Mouse (Mus musculus) thymus, postnatal 10 days (tissue): ENCODE results near the gene Osbpl6.

ENCODE experiments used
- DNase-seq, 2 experiments: peaks; one replicate each; pipeline ENCODE4 v3.0.0; 2021; ENCODE audit warnings: low spot score in 2 of 2

Gene Osbpl6

DNA sequence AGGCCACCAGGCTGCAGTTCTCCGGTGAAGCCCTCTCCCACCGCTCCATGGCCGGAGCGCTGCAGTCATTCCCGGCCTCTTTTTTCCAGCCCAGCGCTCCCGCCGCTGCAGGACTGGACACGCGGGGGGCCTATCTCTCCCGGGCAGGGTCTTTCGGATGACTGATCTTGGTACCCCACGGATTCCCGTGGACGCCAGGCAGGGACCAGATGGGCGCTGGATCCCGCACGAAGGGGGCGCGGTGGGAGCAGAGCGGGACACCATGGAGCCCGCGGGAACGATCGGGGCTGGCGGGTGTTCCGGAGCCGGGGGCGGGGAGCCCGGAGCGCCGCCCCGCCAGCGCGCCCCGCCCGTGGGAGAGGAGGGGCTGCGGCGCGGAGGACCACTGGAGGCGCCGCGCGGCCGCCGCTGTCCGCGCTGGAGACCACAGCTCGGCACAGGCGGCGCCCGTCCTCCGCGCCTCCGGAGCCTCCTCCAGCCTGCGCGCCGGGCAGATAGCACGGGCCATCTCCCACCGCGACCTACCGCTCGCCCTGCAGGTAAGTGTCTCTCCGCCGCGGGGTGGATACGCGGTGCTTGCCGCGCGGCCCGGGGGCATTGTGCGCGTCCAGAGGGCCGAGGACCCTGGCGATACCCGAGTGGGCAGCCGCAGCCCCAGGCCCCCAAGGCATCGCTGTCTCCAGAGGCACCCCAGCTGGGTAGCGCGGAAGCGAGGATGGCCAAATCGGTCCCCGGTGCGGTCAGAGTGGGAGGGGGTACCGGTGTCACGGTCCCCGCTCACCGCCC, at the start of gene Osbpl6:
Gene Osbpl6, plus strand, starts transcription at position 358 of the 786 bp plus-strand sequence.
- peak in 1 of 2 experiments; percentile 7 for DNase-seq

- DNase-seq = no peak
These were observed 46.1 kb upstream of the Osbpl6 start, which contains the start of gene Cyct for GRCm38 (mm10) chr2:76360226-76360625. Cyct (minus strand) TSS chr2:76360450.

DNA sequence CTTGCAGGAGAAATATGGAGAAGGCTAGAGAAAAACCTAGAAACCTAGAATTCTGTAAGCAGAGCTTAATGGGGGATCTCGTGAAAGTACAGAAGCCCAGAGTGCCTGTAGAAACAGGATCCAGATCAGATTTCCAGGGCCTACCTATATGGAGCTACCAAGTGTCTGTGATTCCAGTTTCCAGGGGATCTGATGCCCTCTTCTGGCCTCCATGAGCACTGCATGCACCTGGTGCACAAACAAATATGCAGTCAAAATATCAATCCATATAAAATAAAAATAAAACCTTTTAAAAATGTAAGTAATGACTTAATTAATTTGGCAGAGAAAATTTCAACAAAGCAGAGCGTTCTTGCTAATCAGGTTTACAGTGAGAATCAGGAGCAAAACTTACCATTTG, 44.2 kb upstream of the Osbpl6 start:
- DNase-seq = no peak

GRCm38 (mm10) chr2:76365811-76366210, 40.5 kb upstream of the Osbpl6 start:
- no peak for DNase-seq

GRCm38 (mm10) chr2:76367188-76367922, 39.0 kb upstream of the Osbpl6 start:
- peak; percentile 45 to 85 for DNase-seq

DNA sequence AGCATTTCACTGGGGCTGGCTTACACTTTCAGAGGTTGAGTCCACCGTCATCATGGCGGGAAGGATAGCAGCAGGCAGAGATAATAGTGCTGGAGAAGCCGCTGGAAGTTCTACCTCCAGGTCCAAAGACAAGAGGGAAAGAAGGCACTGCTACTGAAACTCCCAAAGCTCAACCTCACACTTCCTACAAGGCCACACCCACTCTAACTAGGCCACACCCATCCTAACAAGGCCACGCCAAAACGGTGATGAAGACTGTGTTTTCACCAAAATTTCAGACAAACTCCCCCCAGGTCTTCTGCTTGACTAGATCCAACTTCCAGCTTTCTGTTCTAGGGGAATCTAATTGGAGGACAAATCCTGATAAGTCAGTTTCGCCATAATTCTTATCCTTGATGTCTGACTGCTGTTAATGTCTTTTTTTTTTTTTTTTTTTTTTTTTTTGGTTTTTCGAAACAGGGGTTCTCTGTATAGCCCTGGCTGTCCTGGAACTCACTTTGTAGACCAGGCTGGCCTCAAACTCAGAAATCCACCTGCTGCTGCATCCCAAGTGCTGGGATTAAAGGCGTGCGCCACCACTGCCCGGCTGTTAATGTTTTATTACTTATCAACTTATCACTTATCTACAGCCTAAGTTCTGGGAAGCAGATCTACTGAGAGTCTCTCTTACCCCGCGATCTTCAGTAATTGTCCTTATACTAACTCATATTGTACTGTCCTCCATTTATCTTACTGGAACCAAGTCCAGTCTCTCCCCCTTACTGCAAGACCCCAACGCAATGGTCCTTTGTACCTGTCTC, 37.2 kb upstream of the Osbpl6 start:
- no peak for DNase-seq

DNA sequence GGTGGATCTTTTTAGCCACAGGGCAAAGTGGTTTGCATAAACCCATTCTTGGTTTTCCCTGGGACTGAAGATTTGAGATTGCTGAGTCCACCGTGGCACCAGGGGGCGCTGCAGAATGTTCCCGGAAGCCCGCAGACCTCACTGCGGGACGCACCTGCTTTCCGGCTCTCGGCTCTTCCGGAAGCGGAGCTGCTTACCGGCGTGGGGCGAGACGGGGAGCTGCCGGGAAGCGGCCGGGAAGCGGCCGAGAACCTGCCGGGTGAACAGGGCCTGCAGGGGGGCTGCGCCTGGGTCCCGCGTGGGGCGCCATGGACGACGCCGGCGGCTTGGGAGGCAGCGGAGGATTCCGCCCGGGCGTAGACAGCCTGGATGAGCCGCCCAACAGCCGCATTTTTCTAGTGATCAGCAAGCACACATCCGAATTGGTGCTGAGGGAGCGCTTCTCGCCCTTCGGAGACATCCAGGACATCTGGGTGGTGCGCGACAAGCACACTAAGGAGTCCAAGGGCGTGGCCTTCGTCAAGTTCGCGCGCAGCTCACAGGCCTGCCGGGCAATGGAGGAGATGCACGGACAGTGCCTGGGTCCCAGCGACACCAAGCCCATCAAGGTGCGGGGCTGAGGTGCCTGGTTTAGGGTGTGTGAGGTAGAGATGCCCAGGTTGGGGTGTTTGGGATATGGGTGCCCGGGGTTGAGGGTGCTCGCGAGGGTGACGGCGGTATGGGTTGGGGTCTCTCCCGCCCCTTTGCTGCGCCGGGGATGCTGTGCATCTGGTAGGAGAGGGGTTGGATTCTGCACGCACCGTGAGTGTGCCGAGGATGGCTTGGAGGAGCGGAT, 36.3 kb upstream of the Osbpl6 start, which contains the start of gene Rbm45:
Gene Rbm45, plus strand, starts transcription at position 164 of the 835 bp plus-strand sequence.
- DNase-seq = peak; percentile 75 to 92

DNA sequence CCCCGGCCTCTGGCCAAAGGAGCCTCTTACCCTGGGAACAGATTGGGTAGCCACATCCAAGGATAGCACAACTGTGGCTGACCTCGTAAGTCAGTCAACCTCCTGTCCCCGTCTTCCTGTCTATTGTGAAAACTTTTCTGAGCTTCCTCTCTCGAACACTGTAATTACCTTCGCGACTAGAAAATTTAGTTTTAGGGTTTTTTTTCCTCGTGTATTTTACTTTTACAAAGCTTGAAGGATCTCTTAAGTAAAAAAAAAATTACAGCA, 35.7 kb upstream of the Osbpl6 start:
- DNase-seq = no peak

GRCm38 (mm10) chr2:76372244-76372643, 34.1 kb upstream of the Osbpl6 start:
- no peak for DNase-seq

- no peak for DNase-seq
These were observed 31.6 kb upstream of the Osbpl6 start for GRCm38 (mm10) chr2:76374544-76375206.

- no peak for DNase-seq
These were observed 27.7 kb upstream of the Osbpl6 start for GRCm38 (mm10) chr2:76378646-76379045.

DNA sequence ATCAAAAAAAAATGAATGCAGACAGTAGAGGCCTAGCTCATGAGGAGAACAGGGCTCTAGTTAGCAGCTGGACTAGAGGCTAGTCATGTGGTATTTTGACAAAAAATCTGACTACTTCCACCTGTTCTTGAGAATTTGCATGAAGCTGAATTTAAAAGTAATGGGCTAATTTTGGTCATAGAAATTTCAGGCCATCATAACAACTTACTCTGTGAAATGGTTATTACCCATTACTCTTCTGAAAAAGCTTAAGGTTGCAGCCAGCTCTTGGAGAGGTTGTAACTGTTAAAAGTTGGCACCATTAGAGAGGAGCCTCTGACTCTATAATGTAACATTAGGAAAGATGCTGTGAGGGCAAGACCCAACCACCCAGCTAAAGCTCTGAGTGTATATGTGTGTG, 19.8 kb upstream of the Osbpl6 start:
- DNase-seq = no peak

GRCm38 (mm10) chr2:76400178-76400577, 6.1 kb upstream of the Osbpl6 start:
- DNase-seq = no peak

DNA sequence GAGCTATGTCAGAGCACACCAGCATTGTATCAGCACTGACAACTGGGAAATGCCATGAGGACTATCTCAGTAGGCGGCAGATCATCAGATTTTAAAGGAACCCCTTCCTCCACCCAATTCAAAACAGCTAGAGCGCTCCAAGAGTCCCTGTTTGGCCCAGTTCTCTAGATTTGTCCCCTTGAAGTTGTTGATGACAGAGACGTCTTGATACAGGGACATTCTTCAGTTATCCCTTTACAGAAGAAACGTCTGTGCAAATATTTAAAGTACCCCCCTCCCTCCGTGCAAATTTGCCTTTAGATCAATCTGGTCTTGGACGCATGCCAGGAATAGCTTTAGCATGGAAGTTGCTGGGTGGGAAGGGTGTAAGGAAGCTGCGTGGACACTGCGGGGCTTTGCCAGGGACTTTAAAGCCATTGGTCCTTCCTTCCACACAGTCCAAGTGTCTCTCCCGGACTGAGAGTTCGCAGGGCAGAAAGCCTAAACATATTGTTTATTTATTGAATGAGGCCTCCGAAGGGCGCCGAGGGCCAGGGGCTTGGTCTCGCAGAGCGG, 635 bp upstream of the Osbpl6 start:
- no peak for DNase-seq

DNA sequence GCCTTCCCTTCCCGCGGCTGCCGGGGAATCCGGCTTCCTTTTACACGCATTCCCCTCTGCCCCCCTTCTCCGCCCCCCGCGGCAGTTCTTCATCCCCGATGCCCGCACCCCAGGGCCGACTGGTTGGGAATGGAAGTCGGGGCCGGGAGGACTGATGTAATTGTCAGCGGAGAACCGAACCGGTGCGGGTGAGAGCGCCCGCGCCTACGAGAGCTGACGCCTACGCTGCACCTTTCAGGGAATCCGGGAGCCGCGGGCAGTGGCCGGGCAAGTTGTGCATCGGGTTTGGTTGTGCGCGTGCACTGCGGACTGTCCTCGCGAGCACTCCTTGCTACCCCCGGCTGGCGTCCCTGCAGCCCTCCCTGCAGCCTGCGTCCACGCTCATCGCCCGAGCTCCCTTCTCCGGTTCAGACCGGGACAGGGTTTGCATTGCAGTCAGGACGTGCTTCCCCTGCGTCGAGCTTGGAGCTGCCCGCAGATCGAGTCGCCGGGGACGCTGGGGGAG, 681 bp downstream of the Osbpl6 start:
- DNase-seq = no peak

- no peak for DNase-seq
These were observed 3.2 kb downstream of the Osbpl6 start for GRCm38 (mm10) chr2:76409526-76409925.

GRCm38 (mm10) chr2:76409986-76410385, 3.7 kb downstream of the Osbpl6 start:
- DNase-seq = no peak

DNA sequence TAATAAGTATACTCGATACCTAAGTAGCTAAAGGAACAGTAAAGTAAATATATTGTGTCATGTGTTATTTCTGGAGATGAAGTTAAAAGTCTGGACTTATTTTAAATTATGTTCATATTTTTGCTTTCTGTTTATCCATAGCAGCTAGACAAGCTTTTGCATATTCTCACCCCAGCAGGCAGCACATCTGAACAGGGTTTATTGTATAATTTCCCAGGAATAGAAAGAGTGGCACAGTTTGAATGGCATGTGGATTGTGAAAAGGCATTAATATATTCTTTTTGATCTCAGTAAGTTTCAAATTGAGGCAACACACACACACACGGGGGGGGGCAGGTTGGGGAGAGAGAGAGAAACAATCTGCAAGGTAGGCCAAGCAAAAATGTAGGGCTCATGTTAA, 6.6 kb downstream of the Osbpl6 start:
- DNase-seq = no peak

DNA sequence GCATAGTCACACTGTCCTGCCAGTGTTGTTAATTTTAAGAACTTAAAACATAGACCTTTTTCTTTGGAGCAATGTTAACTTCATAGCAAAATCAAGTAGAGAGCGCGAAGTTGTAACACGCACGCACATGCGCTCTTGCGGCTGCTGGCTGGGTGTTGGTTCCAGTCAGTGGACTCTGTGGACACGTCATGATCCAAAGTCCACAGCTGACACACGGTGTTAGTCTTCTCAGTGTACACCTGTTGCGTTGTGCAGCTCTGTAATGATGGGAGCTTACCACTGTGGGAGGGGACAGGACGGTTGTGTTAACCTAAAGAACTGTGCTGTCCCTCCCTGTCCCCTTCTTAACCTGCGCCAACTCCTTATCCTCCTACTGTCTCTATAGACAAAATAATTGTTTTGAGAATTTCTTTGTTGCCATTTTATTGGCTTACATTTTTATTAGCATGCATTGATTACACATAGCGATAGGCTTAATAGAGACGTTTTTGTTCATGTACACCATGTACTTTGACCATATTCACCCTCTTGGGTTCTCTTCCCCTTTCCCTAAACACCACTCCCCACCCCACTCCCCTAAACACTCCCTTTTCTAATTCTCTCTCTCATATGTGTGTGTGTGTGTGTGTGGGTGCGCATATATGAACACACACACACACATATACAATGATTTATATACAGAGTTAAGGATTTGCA, 11.3 kb downstream of the Osbpl6 start:
- DNase-seq = no peak

GRCm38 (mm10) chr2:76418142-76418518, 11.8 kb downstream of the Osbpl6 start:
- no peak for DNase-seq
